Mouse (Mus musculus) kidney, postnatal 36 days (tissue): ENCODE data around the gene Hk1.
"Not testable (repeated sequence)": the region's sequence is repeated elsewhere in the genome, so short reads cannot be mapped to it uniquely, and the experiment has no call there.

Experiments
- DNase-seq, 2 experiments: peaks; one replicate each; pipeline ENCODE4 v3.0.0; 2021 to 2022; ENCODE audit warnings: mixed read lengths in 2 of 2

Hk1 gene

GRCm38 (mm10) chr10:62340095-62340731 is 39.5 kb downstream of the Hk1 start:
- peak; percentile 97 to 98 for DNase-seq

DNA sequence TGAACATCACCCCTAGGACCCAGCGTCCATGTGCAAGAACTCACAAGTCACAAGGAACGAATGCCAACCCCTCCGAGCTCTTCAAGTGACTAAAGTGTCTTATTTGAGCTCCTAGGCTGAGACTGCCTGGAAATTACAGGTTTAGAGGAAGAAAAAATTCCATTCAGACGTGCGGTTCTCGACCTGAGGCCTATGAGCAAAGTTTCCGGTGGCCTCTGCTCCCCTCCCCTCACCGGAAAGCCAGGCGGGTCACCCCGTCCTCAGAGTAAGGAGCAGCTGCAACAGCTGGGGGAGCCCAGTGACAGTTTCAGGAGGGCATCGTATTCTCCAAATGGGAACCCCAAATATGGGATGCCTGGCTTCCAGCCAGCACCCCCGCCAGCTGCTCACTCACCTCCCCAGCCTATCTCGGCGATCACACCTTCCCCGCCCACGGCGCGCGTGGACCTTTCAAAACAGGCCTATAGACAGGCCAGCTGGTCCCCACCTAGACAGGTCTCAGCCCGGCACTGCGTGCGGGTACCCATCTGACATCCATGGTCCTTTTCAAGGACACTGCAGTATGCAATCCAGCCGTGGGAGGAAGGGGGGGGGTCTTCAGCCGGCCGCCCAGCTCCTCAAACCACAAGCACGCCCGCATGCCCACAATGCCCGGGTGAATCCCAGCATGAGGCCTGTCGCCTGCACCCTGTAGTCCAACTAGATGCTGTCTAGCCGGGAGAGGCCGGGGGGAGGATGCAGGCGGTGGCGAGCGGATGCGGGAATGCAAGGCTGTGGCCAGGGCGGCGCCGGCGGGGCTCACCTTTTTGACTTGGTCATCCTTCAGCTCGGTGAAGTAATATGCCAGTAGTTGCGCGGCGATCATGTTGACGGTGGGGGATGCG is 40.3 kb downstream of the Hk1 start:
- peak; percentile 52 to 69 for DNase-seq

DNA sequence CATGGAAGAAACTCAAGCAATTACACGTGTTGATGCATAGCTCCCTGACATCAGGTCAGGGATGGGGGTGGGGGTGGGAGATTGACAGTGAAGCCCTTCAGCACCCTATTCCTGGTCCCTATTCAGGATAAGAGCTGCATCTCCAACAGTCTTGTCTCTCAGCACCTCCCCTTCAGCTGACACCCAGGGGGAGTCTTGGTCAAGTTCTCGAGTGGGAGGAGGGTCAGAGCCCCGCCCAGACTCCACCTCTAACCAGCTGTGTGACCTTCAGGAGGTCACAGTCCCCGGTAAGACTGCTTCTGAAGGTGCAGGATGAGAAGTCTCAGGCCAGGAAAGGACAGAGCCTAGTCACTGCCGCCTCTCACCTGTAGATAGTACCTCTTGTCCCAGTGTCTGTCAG is 41.1 kb downstream of the Hk1 start:
- peak; percentile 65 for DNase-seq

- no peak for DNase-seq
Observed at GRCm38 (mm10) chr10:62338176-62338575, 41.5 kb downstream of the Hk1 start.

DNA sequence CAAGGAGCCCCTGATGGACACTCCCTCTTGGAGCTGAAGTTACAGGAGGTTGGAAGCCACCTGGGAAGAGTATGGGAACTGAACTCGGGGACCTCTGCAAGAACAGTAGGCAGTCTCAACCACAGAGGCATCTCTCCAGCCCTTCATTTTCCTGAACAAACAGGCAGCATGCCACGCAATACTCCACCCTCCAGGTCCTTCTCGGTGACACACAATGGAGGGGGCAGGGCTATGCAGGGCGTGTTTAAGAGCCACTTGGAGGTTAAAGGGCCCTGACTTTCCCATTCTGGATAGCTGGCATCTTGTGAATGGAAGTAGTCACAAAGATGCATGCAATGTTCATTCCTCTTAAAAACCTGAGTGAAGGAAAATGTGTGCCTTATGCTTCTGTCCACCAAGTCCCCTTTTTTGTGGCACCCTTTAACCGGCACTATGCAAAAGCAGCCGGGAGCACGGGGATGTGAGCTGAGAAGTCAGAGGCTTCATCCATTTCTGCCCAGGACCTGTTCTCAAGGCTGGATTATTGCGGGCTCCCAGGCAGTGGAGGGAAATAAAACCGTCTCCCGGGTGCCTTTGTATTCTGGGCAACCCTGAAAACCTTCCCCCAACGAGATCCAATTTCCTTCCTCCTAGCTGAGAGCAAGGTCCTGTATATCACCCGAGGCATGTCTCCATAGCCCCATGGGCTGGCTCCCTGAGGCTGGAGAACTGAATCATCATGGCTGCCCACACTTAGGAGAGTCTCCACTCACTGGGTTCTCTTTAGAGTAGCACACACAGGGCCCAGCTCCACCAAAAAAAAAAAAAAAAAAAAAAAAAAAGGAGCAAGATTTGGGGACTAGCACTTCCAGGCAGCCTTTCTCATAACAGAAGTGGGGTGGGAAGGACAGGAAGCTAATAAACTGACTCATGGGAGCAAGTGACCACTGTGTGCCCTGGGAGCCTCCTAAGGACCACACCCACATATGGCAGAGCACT is 42.8 kb downstream of the Hk1 start:
- DNase-seq = peak; percentile 60 to 65

DNA sequence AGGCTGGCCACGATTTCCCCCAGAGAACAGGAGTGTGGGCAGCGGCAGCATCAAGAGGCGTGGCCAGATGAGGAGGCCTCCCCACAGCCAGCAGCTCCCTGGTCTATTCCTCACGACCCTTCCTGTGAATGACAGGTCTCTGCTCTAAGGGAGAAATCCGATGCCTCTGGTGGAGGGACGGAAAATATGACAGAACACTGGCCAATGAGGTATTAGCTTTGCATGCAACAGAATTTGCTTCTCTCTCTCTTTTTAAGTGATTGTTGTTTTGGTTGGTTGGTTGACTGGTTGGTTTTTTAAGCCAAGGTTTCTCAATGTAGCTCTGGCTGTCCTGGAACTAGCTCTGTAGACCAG is 44.3 kb downstream of the Hk1 start:
- no peak for DNase-seq

GRCm38 (mm10) chr10:62334686-62335422 is 44.9 kb downstream of the Hk1 start:
- no peak for DNase-seq

- no peak for DNase-seq
Observed at GRCm38 (mm10) chr10:62333269-62333668, 46.4 kb downstream of the Hk1 start.

GRCm38 (mm10) chr10:62332514-62332913 is 47.2 kb downstream of the Hk1 start:
- DNase-seq = peak; percentile 54 to 68

GRCm38 (mm10) chr10:62331771-62332170 is 47.9 kb downstream of the Hk1 start:
- no peak for DNase-seq

DNA sequence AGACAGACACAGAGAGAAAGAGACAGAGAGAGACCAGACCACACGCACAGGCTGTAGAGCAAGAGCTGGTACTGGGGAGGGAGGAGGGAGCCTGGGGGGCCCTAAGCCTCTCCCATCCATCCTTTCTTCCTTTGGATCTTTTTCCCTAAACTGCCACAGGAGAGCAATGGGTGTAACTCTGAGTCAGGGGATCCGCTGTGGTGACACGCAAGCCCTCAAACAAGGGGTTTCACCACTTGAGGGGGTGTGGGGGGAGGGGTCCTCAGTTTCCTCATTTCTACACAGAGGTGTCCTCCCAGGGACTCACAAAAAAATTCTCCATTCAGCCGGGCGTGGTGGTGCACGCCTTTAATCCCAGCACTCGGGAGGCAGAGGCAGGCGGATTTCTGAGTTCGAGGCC is 48.4 kb downstream of the Hk1 start:
- DNase-seq = no peak

GRCm38 (mm10) chr10:62329846-62330245 is 49.9 kb downstream of the Hk1 start:
- DNase-seq = peak; percentile 73 to 77

GRCm38 (mm10) chr10:62328886-62329412 is 50.8 kb downstream of the Hk1 start:
- no peak for DNase-seq

DNA sequence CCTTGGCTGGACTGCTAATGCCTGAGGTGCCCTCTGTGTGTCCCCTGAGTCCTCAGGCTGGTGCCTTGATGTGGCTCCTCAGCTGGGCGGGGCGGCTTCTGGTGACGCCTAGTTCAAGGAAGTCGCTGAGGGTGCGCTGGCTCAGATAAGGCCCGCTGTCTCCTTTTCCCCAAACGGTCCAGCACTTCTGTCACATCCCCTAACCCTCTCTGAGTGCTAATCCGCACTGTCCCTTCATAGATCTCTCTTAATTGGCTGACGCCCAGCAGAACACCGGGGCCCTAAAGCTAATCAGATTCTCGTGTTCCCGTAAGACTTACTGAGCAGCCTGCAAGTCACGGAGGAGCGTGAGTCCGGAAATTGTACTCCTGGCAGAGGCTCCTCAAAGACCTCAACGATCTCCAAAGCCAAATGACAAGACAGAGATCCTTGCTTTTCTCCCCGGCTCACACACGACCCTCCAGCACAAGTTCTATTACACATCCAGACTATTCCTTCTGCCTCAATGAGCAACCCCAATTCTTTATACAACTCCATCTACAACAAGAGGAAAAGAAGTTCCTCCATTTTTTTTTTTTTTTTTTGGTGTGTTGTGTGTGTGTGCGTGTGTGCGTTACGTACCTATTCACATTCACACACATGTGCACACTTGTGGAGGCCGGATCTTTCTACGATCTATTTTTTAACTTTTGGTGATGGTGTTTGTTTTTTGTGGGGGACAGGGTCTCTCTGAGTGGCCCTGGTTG is 52.0 kb downstream of the Hk1 start:
- DNase-seq = peak in 1 of 2 experiments; percentile 58

- DNase-seq = no peak
Observed at GRCm38 (mm10) chr10:62326818-62327571, 52.7 kb downstream of the Hk1 start.

GRCm38 (mm10) chr10:62326002-62326401 is 53.7 kb downstream of the Hk1 start:
- no peak for DNase-seq

DNA sequence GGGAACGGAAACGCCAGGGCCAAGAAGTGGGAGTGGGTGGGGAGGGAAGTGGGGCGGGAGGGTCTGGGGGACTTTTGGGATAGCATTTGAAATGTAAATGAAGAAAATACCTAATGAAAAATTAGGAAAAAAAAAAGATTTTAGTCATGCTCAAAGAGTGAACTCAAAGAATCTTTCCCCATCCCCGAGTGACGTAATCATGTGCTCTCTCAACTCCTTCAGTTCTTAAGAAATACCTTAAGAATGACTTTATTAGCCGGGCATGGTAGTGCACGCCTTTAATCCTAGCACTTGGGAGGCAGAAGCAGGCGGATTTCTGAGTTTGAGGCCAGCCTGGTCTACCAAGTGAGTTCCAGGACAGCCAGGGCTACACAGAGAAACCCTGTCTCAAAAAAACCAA is 56.9 kb downstream of the Hk1 start:
- not testable (repeated sequence) for DNase-seq

DNA sequence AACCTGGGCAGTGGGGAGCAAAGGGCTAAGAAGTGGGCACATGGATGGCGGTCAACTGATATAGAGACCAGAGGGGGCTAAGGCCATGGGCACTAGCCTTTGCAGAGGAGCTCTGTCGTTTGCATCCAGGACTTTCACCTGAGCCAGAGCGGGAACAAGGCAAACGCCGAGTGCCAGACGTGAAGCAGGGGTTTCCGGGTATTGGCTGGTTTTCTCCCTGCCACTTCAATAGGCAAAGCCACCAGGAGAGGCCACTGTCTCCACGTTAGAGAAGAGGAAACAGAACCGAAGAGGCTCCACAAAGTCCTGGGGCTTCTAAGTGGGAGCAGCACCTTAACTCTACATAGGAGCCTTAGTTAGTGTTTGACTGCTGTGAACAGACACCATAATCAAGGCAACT is 58.3 kb downstream of the Hk1 start:
- no peak for DNase-seq

- peak; percentile 61 to 69 for DNase-seq
Observed at GRCm38 (mm10) chr10:62320402-62320978, 59.2 kb downstream of the Hk1 start.

GRCm38 (mm10) chr10:62319154-62319553 is 60.6 kb downstream of the Hk1 start:
- DNase-seq = no peak
